In genomic region chr4:154390333-154391080, GRCm38 (mm10) we compare ENCODE assay signal across 8 mouse cellular contexts. TPM values are rescaled to one million over a fixed set of nuclear protein-coding genes. Genes with fewer than 3 reads are reported as not detected.
DNase-seq lines count a peak whose midpoint lies in the region; ATAC-seq and TF ChIP-seq lines count a peak whose summit lies in the region.

No protein-coding gene starts in this region.

- intact Hi-C loops in heart, postnatal 25 days (cut with DNase I) = no loop called here

- H3K4me2 ChIP-seq in heart, postnatal 0 days (ENCODE audit: low read depth, low read length) = no peak overlapping the region
- no peak overlapping the region for H3K4me2 ChIP-seq in limb, embryonic 11.5 days (ENCODE audit: low read depth, severe bottlenecking)

- peak overlapping the region; percentile 44 for H3K9ac ChIP-seq in heart, postnatal 0 days (replicated peaks; ENCODE audit: low read depth, low read length)
- peak overlapping the region; percentile 50 for H3K9ac ChIP-seq in limb, embryonic 11.5 days (ENCODE audit: low read length)

- TF ChIP-seq CTCF in heart, postnatal 0 days (IDR thresholded peaks at IDR 0.05; ENCODE audit: low read depth) = peak; percentile 5; the same call in 1 of the 2 replicates

- no peaks in the 10 kb centered on the region for H3K27me3 ChIP-seq in heart, postnatal 0 days (ENCODE audit: control insufficient read depth, insufficient read depth, low read length)
- no peaks in the 10 kb centered on the region for H3K27me3 ChIP-seq in limb, embryonic 11.5 days (ENCODE audit: control insufficient read depth, insufficient read depth, low read length)

- H3K4me1 ChIP-seq in heart, postnatal 0 days (ENCODE audit: control insufficient read depth, insufficient read depth) = peaks cover 37% of the 10 kb centered on the region
- H3K4me1 ChIP-seq in limb, embryonic 11.5 days (ENCODE audit: control insufficient read depth, insufficient read depth, low read length) = peaks cover 83% of the 10 kb centered on the region

- no peak overlapping the region for H3K4me3 ChIP-seq in heart, postnatal 0 days (ENCODE audit: low read depth, low read length)
- no peak overlapping the region for H3K4me3 ChIP-seq in limb, embryonic 11.5 days (ENCODE audit: low read depth, low read length)

- H3K27ac ChIP-seq in heart, postnatal 0 days (ENCODE audit: low read depth) = no peak overlapping the region
- peak overlapping the region; percentile 80 for H3K27ac ChIP-seq in limb, embryonic 11.5 days (replicated peaks; ENCODE audit: low read depth, low read length)

- 34% methylated on average over 20 of the region's 20 CpGs for WGBS in heart, postnatal 0 days
- WGBS in limb, embryonic 11.5 days = 5% methylated on average over 20 of the region's 20 CpGs

- H3K36me3 ChIP-seq in heart, postnatal 0 days (replicated peaks; ENCODE audit: control insufficient read depth, insufficient read depth, low read length) = no peaks in the 10 kb centered on the region
- no peaks in the 10 kb centered on the region for H3K36me3 ChIP-seq in limb, embryonic 11.5 days (ENCODE audit: control insufficient read depth, insufficient read depth, low read length)

- no peak for ATAC-seq in heart, postnatal 0 days (ENCODE audit: insufficient read depth, low read depth)
- peak; percentile 51 for ATAC-seq in common myeloid progenitor, adult 5-6 weeks (replicated peaks; ENCODE audit: low read depth, poor library complexity, severe bottlenecking)
- peak; percentile 63 for ATAC-seq in granulocyte monocyte progenitor cell, adult 5-6 weeks (replicated peaks; ENCODE audit: poor library complexity, severe bottlenecking)
- ATAC-seq in limb, embryonic 11.5 days (ENCODE audit: insufficient number of reproducible peaks, low FRiP score, low TSS enrichment, low read depth) = peak; percentile 59

- no peaks in the 10 kb centered on the region for H3K9me3 ChIP-seq in heart, postnatal 0 days (replicated peaks; ENCODE audit: control insufficient read depth, low read length)
- H3K9me3 ChIP-seq in limb, embryonic 11.5 days (ENCODE audit: control insufficient read depth, low read length) = no peaks in the 10 kb centered on the region

- peak; percentile 44 for DNase-seq in heart, postnatal 0 days (ENCODE audit: low spot score)
- no peak for DNase-seq in heart, postnatal 25 days (ENCODE audit: low spot score)
- peak; percentile 85 for DNase-seq in limb, embryonic 11.5 days (ENCODE audit: low spot score)
- peak; percentile 87 for DNase-seq in retina, postnatal 1 day
- DNase-seq in c-Kit-positive CD71-positive TER-119-positive erythroid progenitor cells, embryonic 14.5 days (ENCODE audit: low spot score) = no peak
- no peak for DNase-seq in thymus, postnatal 0 days (ENCODE audit: low spot score)

- TF ChIP-seq EP300 in heart, postnatal 0 days (IDR thresholded peaks at IDR 0.05; ENCODE audit: low read depth) = no peak

RNA-seq across cellular contexts. Expression of gene B230104I21Rik, which starts 54.6 kb away (rescaled TPM):
- not detected in 2 replicates for total RNA-seq in heart, postnatal 0 days (2014; rRNA removed; ENCODE audit: low replicate concordance)
- polyA plus RNA-seq in heart, postnatal 0 days (2015; fragmentation: Nextera tagmentation; extraction: Ambion mirVana) = not detected in 2 replicates
- not detected for total RNA-seq in heart, postnatal 25 days (2021)
- total RNA-seq in common myeloid progenitor, adult 5-6 weeks (2017) = not detected in 2 replicates
- total RNA-seq in granulocyte monocyte progenitor cell, adult 5-6 weeks (2014; fragmentation: Nextera tagmentation) = not detected in 2 replicates
- total RNA-seq in granulocyte monocyte progenitor cell, adult 5-6 weeks (2017) = not detected in 2 replicates
- 0.17 TPM in 1 of 2 replicates, not detected in the other for polyA plus RNA-seq in limb, embryonic 11.5 days (2014; fragmentation: Nextera tagmentation; extraction: Ambion mirVana)
- polyA plus RNA-seq in thymus, postnatal 0 days (2015; fragmentation: Nextera tagmentation; extraction: Ambion mirVana) = not detected in 2 replicates

Comparison
In these comparisons a context has a peak if more than half of its experiments do, and no peak if none do; other contexts are left out.
1. DNase-seq: peak in heart, postnatal 0 days (single experiment), limb, embryonic 11.5 days (single experiment) and retina, postnatal 1 day (single experiment); none in heart, postnatal 25 days (single experiment), c-Kit-positive CD71-positive TER-119-positive erythroid progenitor cells, embryonic 14.5 days (single experiment) and thymus, postnatal 0 days (single experiment).